Mouse (Mus musculus) heart, embryonic 14.5 days (tissue): Measurements from ENCODE around the gene Sec62. TPM values are rescaled to one million over a fixed set of nuclear protein-coding genes. Genes with fewer than 3 reads are reported as not detected.

Experiments used
- ATAC-seq: fragments of 200-750 bp; cut with Nextera tagmentation; 2 replicates; pipeline ENCODE4 v1.8.0; 2017; ENCODE audit warnings: low read depth, moderate TSS enrichment; ENCODE audit not compliant: insufficient number of reproducible peaks, insufficient read depth, low FRiP score
- H3K27ac ChIP-seq, 2 experiments: fragments of 200-500 bp in 1 of 2; fragments of 300-500 bp in 1 of 2; sonication (generic) in 1 of 2; replicated peaks in 1 of 2; 2 replicates each; pipeline ENCODE4 v1.5.1; 2012 to 2014; ENCODE audit warnings: low read depth in 2 of 2, low read length in 2 of 2, control low read depth in 1 of 2, mild to moderate bottlenecking in 1 of 2, mixed read lengths in 1 of 2; ENCODE audit not compliant: control insufficient read depth in 1 of 2, insufficient read depth in 1 of 2
- H3K27me3 ChIP-seq: fragments of 300-500 bp; sonication (generic); 2 replicates; pipeline ENCODE4 v1.6.1; 2014; ENCODE audit warnings: mild to moderate bottlenecking, low read length, control low read depth; ENCODE audit not compliant: control insufficient read depth, insufficient read depth
- H3K36me3 ChIP-seq: fragments of 300-500 bp; sonication (generic); 2 replicates; pipeline ENCODE4 v1.6.1; 2014; ENCODE audit warnings: mild to moderate bottlenecking, control low read depth, low read length, mixed read lengths; ENCODE audit not compliant: control insufficient read depth, insufficient read depth
- H3K4me1 ChIP-seq, 2 experiments: fragments of 200-500 bp in 1 of 2; fragments of 300-500 bp in 1 of 2; sonication (generic) in 1 of 2; 2 replicates each; pipeline ENCODE4 v1.6.1; 2012 to 2014; ENCODE audit warnings: low read length in 2 of 2, control low read depth in 1 of 2, mixed read lengths in 1 of 2; ENCODE audit not compliant: control insufficient read depth in 2 of 2, insufficient read depth in 2 of 2
- H3K4me2 ChIP-seq: fragments of 300-500 bp; sonication (generic); 2 replicates; pipeline ENCODE4 v1.6.1; 2014; ENCODE audit warnings: mild to moderate bottlenecking, low read length
- H3K4me3 ChIP-seq, 2 experiments: fragments of 200-500 bp in 1 of 2; fragments of 300-500 bp in 1 of 2; sonication (generic) in 1 of 2; 2 replicates each; pipeline ENCODE4 v1.5.1; 2012 to 2014; ENCODE audit warnings: low read length in 2 of 2, mild to moderate bottlenecking in 2 of 2, control low read depth in 1 of 2, low read depth in 1 of 2, moderate library complexity in 1 of 2; ENCODE audit not compliant: control insufficient read depth in 1 of 2, insufficient read depth in 1 of 2
- H3K9ac ChIP-seq: fragments of 300-500 bp; sonication (generic); 2 replicates; pipeline ENCODE4 v1.6.1; 2014; ENCODE audit warnings: mild to moderate bottlenecking, low read length
- H3K9me3 ChIP-seq: fragments of 300-500 bp; sonication (generic); 2 replicates; pipeline ENCODE4 v1.6.1; 2016; ENCODE audit warnings: low read length, control low read depth; ENCODE audit not compliant: control insufficient read depth
- WGBS: fragments of 180-500 bp; shearing (Covaris S2); extraction: QIAGEN DNeasy Blood & Tissue Kit; methylation state at CpG from one replicate; pipeline ENCODE4 v1.1.7; 2014; 5-methylcytosine and 5-hydroxymethylcytosine counted together
- polyA plus RNA-seq: library from polyadenylated mRNA; unstranded; fragments of >200 nt; fragmentation: Nextera tagmentation; extraction: Ambion mirVana; gene quantifications from 2 replicates; pipeline ENCODE4 v1.2.1, GENCODE M21; 2014

Gene Sec62
- polyA plus RNA-seq, 1 experiment from 2014 or later, result 72.3 TPM

- Histone ChIP-seq H3K9ac (no peak overlapping the region), H3K36me3 (no peaks in the 10 kb centered on the region), H3K4me3 (no peak overlapping the region), H3K27ac (peak overlapping the region; percentile 43 to 58; a peak in 3 of 4 replicates), H3K4me2 (peak overlapping the region; percentile 54), H3K4me1 (peaks cover 13 to 15% of the 10 kb centered on the region in 2 experiments), H3K9me3 (no peaks in the 10 kb centered on the region), H3K27me3 (no peaks in the 10 kb centered on the region)
- ATAC-seq, result peak; percentile 66; the same call in 1 of the 2 replicates
- 31% methylated on average over 7 of the region's 7 CpGs for WGBS
These were observed 26.5 kb upstream of the Sec62 start for GRCm38 (mm10) chr3:30766177-30766576.

GRCm38 (mm10) chr3:30767271-30767670 lies 25.4 kb upstream of the Sec62 start:
- no peaks in the 10 kb centered on the region for H3K27me3 ChIP-seq
- H3K9me3 ChIP-seq, result no peaks in the 10 kb centered on the region
- 77% methylated on average over 6 of the region's 6 CpGs for WGBS
- H3K4me2 ChIP-seq, result no peak overlapping the region
- no peak for ATAC-seq
- peaks cover 13 to 15% of the 10 kb centered on the region in 2 experiments for H3K4me1 ChIP-seq
- H3K36me3 ChIP-seq, result no peaks in the 10 kb centered on the region
- H3K9ac ChIP-seq, result no peak overlapping the region
- no peak overlapping the region for H3K27ac ChIP-seq
- no peak overlapping the region for H3K4me3 ChIP-seq

- no peak overlapping the region for H3K4me2 ChIP-seq
- peaks cover 13 to 15% of the 10 kb centered on the region in 2 experiments for H3K4me1 ChIP-seq
- no peaks in the 10 kb centered on the region for H3K9me3 ChIP-seq
- no peak for ATAC-seq
- WGBS, result 58% methylated on average over 10 of the region's 10 CpGs
- no peak overlapping the region for H3K9ac ChIP-seq
- no peak overlapping the region for H3K4me3 ChIP-seq
- H3K36me3 ChIP-seq, result no peaks in the 10 kb centered on the region
- no peaks in the 10 kb centered on the region for H3K27me3 ChIP-seq
- no peak overlapping the region for H3K27ac ChIP-seq
These were observed 22.7 kb upstream of the Sec62 start for GRCm38 (mm10) chr3:30769755-30770515.

- no peak for ATAC-seq
- 97% methylated on average over 1 of the region's 1 CpGs for WGBS
These were observed 21.1 kb upstream of the Sec62 start for GRCm38 (mm10) chr3:30771560-30771959.

GRCm38 (mm10) chr3:30772631-30773030 lies 20.0 kb upstream of the Sec62 start:
- H3K27ac ChIP-seq, result no peak overlapping the region
- 62% methylated on average over 4 of the region's 4 CpGs for WGBS
- no peak overlapping the region for H3K4me2 ChIP-seq
- H3K4me3 ChIP-seq, result no peak overlapping the region
- H3K9me3 ChIP-seq, result no peaks in the 10 kb centered on the region
- H3K9ac ChIP-seq, result no peak overlapping the region
- H3K36me3 ChIP-seq, result no peaks in the 10 kb centered on the region
- ATAC-seq, result no peak
- no peaks in the 10 kb centered on the region for H3K4me1 ChIP-seq
- no peaks in the 10 kb centered on the region for H3K27me3 ChIP-seq

More at GRCm38 (mm10) chr3:30771560-30771959, 21.1 kb upstream of the Sec62 start:
- no peaks in the 10 kb centered on the region for H3K36me3 ChIP-seq
- H3K4me3 ChIP-seq, result no peak overlapping the region
- H3K27me3 ChIP-seq, result no peaks in the 10 kb centered on the region
- no peak overlapping the region for H3K9ac ChIP-seq
- H3K4me2 ChIP-seq, result no peak overlapping the region
- no peaks in the 10 kb centered on the region for H3K9me3 ChIP-seq
- no peaks in the 10 kb centered on the region for H3K4me1 ChIP-seq
- H3K27ac ChIP-seq, result no peak overlapping the region

GRCm38 (mm10) chr3:30774677-30775076 lies 18.0 kb upstream of the Sec62 start:
- no peak for ATAC-seq
- no peak overlapping the region for H3K9ac ChIP-seq
- H3K27ac ChIP-seq, result no peak overlapping the region
- no peaks in the 10 kb centered on the region for H3K4me1 ChIP-seq
- H3K36me3 ChIP-seq, result no peaks in the 10 kb centered on the region
- no peaks in the 10 kb centered on the region for H3K9me3 ChIP-seq
- H3K4me3 ChIP-seq, result no peak overlapping the region
- 86% methylated on average over 5 of the region's 5 CpGs for WGBS
- no peak overlapping the region for H3K4me2 ChIP-seq
- no peaks in the 10 kb centered on the region for H3K27me3 ChIP-seq

- Histone ChIP-seq H3K4me1 (no peaks in the 10 kb centered on the region), H3K36me3 (no peaks in the 10 kb centered on the region), H3K27me3 (no peaks in the 10 kb centered on the region), H3K4me3 (no peak overlapping the region), H3K27ac (no peak overlapping the region), H3K9me3 (no peaks in the 10 kb centered on the region), H3K4me2 (no peak overlapping the region), H3K9ac (no peak overlapping the region)
- WGBS, result 63% methylated on average over 5 of the region's 5 CpGs
- ATAC-seq, result no peak
These were observed 14.7 kb upstream of the Sec62 start for GRCm38 (mm10) chr3:30777984-30778383.

- no peaks in the 10 kb centered on the region for H3K27me3 ChIP-seq
- H3K9me3 ChIP-seq, result no peaks in the 10 kb centered on the region
- 17% methylated on average over 5 of the region's 5 CpGs for WGBS
- ATAC-seq, result no peak
- no peak overlapping the region for H3K27ac ChIP-seq
- H3K4me1 ChIP-seq, result no peaks in the 10 kb centered on the region
- H3K4me2 ChIP-seq, result no peak overlapping the region
- H3K36me3 ChIP-seq, result no peaks in the 10 kb centered on the region
- H3K9ac ChIP-seq, result no peak overlapping the region
- H3K4me3 ChIP-seq, result no peak overlapping the region
These were observed 4.1 kb upstream of the Sec62 start for GRCm38 (mm10) chr3:30788531-30788930.
